Mouse (Mus musculus): ENCODE results near the gene Opn1sw.

DNA sequence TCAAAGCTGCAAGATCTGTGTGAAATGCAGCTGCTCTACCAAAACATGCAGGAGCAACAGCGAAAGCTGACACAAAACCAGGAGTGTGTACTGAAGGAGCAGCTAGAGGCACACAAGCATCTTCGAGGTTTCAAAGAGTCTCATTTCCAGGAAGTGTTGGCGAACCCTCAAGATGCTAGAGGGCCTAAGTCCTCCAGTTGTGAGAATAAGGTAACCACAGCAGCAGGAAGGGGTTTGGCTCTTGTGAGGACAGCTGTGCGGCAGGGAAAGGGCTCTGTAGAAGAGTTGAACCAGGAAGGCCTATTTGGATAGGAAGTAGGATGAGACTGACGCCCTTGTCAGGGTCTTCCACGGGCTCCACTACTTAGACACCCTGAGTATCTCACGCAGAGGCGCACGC, 27.2 kb upstream of the Opn1sw start:
- TF ChIP-seq CTCF (IDR thresholded peaks at IDR 0.05; ENCODE audit: low read depth, low read length) (no peak), POLR2A (IDR thresholded peaks at IDR 0.05; ENCODE audit: borderline replicate concordance, low read depth, low read length) (no peak)

Data from bone marrow macrophage, adult 2 months (primary cell).